Mouse (Mus musculus): ENCODE measurements at regions not wholly inside any gene's neighbourhood (a gene's known extent, or its start where the extent isn't known, plus 50 kb on each side); places are given as distances from the start of the nearest gene placed in this dataset.
A peak's percentile ranks its signal among the peaks of the same experiment; 100 is the strongest.

- DNase-seq (ENCODE audit: low spot score), result no peak
Observed at GRCm38 (mm10) chr10:117446776-117447175, 67.0 kb upstream of the Cpsf6 start.

DNA sequence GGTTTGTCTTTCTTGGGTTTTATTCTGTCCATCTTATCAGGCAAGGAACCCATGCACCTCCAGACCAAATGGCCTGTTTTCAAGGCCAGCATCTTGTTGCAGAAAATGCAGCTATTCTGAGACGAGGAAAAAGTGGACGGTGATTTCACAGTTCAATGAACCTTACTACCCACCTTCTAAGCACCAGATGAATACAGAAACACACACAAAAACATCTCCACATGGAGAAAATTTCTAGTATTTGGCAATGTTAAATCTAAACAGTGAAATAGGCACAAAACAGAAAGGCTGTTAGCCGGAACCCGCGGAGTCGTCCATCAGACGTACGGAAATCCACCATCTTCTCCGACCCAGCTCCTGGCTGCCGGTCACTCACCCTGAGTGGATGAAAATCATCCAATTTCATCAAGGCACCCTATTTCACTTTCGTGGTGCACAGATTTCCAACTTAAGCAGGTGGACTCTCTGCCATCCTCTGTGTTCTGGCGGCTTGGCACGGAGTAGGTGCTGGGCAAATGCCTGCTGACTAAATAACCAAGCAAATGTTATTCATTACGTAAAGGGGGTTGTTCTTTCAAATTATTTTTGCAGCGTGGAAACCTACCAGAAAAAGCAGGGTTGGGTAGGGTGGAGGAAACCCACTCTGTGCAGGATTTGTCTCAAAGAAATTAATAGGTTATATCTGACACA, 66.1 kb upstream of the Cpsf6 start:
- peak; percentile 43 for DNase-seq (ENCODE audit: low spot score)

DNA sequence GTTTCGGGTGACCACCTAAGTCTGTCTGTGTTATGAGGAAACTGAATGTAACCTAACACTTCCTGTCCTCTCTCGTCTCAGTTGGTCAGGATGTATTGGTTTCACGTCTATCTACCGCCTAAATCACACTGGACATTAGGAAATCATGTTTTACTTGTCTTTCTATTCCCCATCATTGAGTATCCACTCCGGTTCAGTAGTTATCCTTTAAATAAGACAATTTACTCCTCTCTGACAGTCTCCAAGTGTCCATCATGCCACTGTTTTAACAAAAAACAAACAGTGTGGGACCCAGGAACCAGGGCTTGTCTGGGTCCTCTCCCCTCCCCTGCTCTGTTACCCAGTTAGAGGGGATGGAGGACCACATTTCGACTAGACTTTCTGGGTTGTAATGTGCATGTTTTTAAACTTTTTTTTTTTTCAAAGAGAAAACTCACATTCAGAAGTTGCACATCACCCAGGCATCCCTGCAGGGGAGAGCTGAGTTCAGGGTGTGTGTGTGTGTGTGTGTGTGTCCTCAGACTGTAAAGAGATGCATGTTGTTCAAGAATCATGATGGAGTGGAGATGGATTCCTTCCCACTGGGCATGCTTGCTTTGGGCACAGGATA, 65.5 kb upstream of the Cpsf6 start:
- no peak for DNase-seq (ENCODE audit: low spot score)

DNA sequence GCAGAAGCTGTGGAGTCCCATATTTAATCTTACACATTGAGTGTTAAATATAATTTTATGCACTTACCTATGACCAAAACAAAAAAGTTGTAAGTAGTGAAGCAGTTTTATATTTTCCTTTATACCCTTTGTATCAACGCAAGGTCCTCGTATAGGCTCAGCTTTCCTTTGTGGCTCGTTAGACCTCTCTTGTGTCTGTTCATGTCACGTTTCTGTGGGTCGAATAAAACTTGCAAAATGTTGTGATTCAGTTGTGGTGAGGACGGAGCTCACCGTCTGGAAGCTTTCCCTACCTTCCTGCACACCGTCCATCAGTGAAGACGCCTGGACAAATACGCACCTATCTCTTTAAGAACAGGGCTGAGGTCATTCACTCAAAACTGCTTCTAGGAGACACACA, 64.9 kb upstream of the Cpsf6 start:
- DNase-seq (ENCODE audit: low spot score), result no peak

DNA sequence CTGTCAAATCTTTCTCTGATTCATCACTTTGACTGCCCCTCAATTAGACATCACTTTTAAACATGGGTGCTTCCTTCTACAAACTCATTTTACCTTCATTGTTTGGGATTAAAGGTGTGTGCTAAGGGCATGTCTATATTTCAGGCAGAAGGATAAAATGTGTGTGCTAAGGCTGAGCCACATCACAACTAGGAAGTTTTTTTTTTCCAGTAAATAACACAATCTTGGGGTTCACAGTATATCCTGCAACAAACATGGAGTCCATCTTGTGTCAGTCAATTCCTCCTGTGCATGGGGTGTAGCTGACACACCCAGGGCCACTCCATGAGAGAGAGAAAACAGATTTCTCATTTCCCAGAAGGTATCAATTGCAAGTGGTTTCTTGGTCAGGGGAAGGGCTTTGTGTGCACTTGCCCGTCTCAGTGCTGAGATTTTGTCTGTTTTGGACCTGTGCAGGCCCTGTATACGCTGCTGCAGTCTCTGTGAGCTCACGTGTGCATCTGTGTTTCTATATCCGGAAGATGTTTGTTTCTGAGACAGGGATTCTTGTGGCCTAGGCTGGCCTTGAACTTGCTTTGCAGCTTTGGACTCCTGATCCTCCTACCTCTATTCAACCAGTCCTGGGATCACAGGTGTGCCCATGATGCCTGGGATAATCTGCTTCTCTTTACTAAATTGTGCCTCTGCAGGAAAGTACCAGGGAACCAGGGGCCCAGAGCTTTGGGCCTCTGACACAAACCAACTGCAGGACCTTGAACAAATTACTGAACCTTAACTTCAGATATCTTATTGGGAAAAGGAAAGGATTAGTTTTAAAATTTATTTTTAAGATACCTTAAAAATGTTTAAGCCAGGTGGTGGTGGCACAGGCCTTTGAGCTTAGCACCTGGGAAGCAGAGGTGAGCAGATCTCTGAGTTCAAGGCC, 63.9 kb upstream of the Cpsf6 start:
- DNase-seq (ENCODE audit: low spot score), result no peak

- no peak for DNase-seq (ENCODE audit: low spot score)
Observed at GRCm38 (mm10) chr10:117441979-117442803, 62.4 kb upstream of the Cpsf6 start.

GRCm38 (mm10) chr10:117441121-117441978, 61.5 kb upstream of the Cpsf6 start:
- DNase-seq (ENCODE audit: low spot score), result no peak

- no peak for DNase-seq (ENCODE audit: low spot score)
Observed at GRCm38 (mm10) chr10:117440225-117440976, 60.6 kb upstream of the Cpsf6 start.

GRCm38 (mm10) chr10:117439206-117440110, 59.6 kb upstream of the Cpsf6 start:
- DNase-seq (ENCODE audit: low spot score), result no peak

GRCm38 (mm10) chr10:117438614-117439193, 58.9 kb upstream of the Cpsf6 start:
- DNase-seq (ENCODE audit: low spot score), result no peak

- DNase-seq (ENCODE audit: low spot score), result no peak
Observed at GRCm38 (mm10) chr10:117437970-117438369, 58.2 kb upstream of the Cpsf6 start.

DNA sequence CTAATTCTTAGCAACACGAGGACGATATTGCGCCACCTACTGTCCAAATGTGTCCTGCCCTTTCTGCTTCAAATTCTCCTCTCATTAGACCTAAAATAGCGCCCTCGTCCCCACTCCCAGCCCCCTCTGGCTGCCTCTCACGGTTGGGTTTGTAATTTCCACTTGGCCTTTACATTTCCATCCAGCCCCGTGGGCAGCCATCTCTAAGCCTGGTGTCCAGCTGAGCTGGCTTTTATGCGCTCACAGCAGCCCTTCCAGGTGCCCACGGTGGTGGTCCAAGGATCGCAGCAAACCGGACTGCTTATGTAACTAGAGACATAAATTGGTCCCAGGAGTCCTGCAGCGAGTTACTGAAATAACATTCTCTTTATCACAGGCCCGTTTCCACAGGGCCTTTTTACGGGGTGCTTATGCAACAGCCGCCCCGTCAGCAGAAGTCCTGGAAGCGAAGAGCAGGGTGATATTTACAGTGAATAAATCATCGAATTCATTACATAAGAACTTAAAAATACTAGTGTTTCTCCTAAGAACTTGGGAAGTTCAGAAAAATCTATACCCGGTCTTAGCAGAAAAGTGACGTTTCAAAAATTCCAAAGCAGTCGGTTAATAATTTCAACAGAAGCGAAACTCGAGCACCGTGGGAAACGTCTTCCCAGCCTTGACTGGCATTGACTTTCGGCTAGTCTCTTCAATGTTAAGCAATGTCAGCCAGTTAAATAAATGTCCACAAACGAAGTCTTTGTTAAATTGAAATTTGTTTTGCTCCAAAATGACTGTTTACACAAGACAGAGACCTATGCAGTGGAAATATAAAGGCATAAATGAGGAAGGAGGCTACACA, 57.3 kb upstream of the Cpsf6 start:
- peak; percentile 42 for DNase-seq (ENCODE audit: low spot score)

- no peak for DNase-seq (ENCODE audit: low spot score)
Observed at GRCm38 (mm10) chr10:117436308-117436874, 56.6 kb upstream of the Cpsf6 start.

DNA sequence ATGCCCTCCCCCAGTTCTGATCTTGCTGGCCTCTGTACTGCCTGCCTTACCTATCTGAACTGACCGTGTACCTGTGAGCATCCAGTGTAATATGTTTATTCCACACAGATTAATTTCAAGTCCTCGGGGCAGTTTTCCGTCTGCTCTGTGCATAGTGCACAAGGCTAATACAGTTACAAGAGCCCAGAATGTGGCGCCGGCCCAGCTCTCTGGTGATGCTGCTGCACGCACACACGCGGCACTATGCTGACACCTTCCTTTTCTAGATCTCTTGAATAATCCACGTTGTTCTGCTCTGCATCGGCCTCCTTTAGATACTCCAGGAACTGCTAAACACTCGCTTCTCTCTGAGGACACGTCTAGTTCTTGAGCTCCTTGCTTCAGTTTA, 55.9 kb upstream of the Cpsf6 start:
- DNase-seq (ENCODE audit: low spot score), result peak; percentile 30

DNA sequence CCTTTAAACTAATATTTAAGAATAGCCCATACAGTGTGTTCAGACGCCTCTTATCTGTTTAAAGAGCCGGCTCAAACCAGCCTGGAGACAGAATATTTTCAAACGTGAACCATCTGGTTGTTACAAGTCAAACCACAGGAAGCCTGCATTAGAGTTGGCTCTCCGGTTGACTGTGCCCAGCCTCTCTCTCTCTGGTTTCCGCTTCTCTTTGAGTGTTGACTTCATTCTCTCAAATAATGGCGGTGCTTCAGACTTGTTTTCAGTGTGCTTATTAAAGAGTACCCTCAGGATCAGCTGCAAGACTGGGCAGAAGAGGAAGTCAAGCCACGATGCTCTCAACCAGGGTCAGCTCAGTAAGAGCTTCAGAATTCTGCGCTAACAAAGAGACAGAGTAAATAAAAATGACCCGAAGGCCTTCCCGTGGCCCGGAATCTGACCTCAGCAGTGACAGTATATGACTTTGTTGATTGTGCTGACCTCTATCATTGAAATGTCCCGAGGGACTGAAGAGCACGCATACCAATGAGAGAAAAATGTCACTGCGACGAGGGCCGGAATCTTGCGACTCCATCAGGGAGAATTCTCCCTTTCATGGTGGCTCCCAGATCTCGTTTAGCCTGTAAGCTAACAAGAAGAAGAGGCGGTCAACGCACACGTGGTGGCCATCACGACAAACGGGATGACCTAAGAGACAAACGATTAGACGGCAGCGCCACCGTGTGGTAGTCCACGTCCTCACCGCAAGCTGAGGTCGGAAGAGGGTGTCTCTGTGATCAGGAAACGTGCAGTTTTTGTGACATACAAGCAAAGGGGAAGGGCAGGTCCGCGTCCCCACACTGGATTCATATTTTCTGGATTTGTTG, 55.3 kb upstream of the Cpsf6 start:
- peak; percentile 92 for DNase-seq (ENCODE audit: low spot score)

DNA sequence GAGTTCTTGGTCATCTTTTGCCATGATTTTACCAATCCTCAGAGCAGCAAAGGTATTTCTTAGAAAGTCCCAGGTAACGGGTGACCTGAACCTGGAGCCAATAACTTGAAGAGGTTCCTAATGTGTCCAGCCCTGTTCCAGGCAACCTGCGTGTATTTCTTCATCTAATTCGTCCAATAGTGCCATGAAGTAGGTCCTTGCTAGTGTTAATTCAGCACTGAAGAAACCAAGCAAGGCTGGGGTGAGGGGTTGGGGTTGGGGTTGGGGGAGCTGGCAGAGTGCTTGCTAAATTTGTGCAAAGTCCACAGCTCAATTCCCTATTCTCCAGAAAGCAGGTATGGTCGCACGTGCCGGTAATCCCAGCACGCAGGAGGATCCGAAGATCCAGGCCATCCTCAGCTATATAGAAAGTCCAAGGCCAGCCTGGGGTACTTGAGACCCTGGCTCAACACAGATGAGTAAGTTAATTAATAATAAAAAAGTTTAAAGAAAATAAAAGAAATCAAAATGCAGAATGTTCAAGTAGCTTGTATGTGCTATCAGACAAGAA, 54.6 kb upstream of the Cpsf6 start:
- no peak for DNase-seq (ENCODE audit: low spot score)

All from layer of hippocampus, adult 11-12 months (tissue).